Mouse (Mus musculus): ENCODE data around the gene Mrpl50.

GRCm38 (mm10) chr4:49557375-49557774 is 36.5 kb upstream of the Mrpl50 start:
- TF ChIP-seq CTCF (IDR thresholded peaks at IDR 0.05) (no peak), EP300 (IDR thresholded peaks at IDR 0.05) (no peak)
